Mouse (Mus musculus) c-Kit-positive CD71-positive TER-119-positive erythroid progenitor cells, embryonic 14.5 days (primary cell): ENCODE measurements at regions not wholly inside any gene's neighbourhood (a gene's known extent, or its start where the extent isn't known, plus 50 kb on each side); places are given as distances from the start of the nearest gene placed in this dataset.
A peak's percentile ranks its signal among the peaks of the same experiment; 100 is the strongest.

Experiments used
- DNase-seq: peaks from one replicate; pipeline ENCODE4 v3.0.0-alpha.2; 2013; ENCODE audit warnings: low spot score

- DNase-seq: no peak
Measured at GRCm38 (mm10) chr15:37166744-37167143, 159.2 kb upstream of the Zfp706 start.

GRCm38 (mm10) chr15:37165887-37166507, 158.4 kb upstream of the Zfp706 start:
- no peak for DNase-seq

- DNase-seq: no peak
Measured at GRCm38 (mm10) chr15:37165216-37165615, 157.6 kb upstream of the Zfp706 start.

GRCm38 (mm10) chr15:37164191-37165135, 156.9 kb upstream of the Zfp706 start:
- no peak for DNase-seq

- no peak for DNase-seq
Measured at GRCm38 (mm10) chr15:37159956-37160355, 152.4 kb upstream of the Zfp706 start.

GRCm38 (mm10) chr15:37159349-37159748, 151.8 kb upstream of the Zfp706 start:
- DNase-seq: no peak

- no peak for DNase-seq
Measured at GRCm38 (mm10) chr15:37157386-37157785, 149.8 kb upstream of the Zfp706 start.

GRCm38 (mm10) chr15:37154934-37155333, 147.4 kb upstream of the Zfp706 start:
- no peak for DNase-seq

GRCm38 (mm10) chr15:37153177-37153576, 145.6 kb upstream of the Zfp706 start:
- no peak for DNase-seq

- DNase-seq: no peak
Measured at GRCm38 (mm10) chr15:37135590-37136164, 128.1 kb upstream of the Zfp706 start.

- DNase-seq: no peak
Measured at GRCm38 (mm10) chr15:37134913-37135589, 127.5 kb upstream of the Zfp706 start.

- DNase-seq: no peak
Measured at GRCm38 (mm10) chr15:37134386-37134785, 126.8 kb upstream of the Zfp706 start.

- no peak for DNase-seq
Measured at GRCm38 (mm10) chr15:37133916-37134315, 126.3 kb upstream of the Zfp706 start.

GRCm38 (mm10) chr15:37127681-37128080, 120.1 kb upstream of the Zfp706 start:
- DNase-seq: no peak

GRCm38 (mm10) chr15:37127170-37127569, 119.6 kb upstream of the Zfp706 start:
- no peak for DNase-seq

- no peak for DNase-seq
Measured at GRCm38 (mm10) chr15:37125823-37126222, 118.2 kb upstream of the Zfp706 start.

GRCm38 (mm10) chr15:37124951-37125350, 117.4 kb upstream of the Zfp706 start:
- DNase-seq: no peak

GRCm38 (mm10) chr15:37124299-37124698, 116.7 kb upstream of the Zfp706 start:
- no peak for DNase-seq

GRCm38 (mm10) chr15:37120381-37120780, 112.8 kb upstream of the Zfp706 start:
- peak; percentile 40 for DNase-seq

GRCm38 (mm10) chr15:37114119-37114518, 106.5 kb upstream of the Zfp706 start:
- peak; percentile 64 for DNase-seq

- no peak for DNase-seq
Measured at GRCm38 (mm10) chr15:37110462-37110861, 102.9 kb upstream of the Zfp706 start.

GRCm38 (mm10) chr15:37102035-37102555, 94.5 kb upstream of the Zfp706 start:
- DNase-seq: no peak
